Mouse (Mus musculus) heart, adult 8-10 months (tissue): ENCODE measurements around the gene AC131692.1. TPM values are rescaled to one million over a fixed set of nuclear protein-coding genes. Genes with fewer than 3 reads are reported as not detected.

Experiments
- microRNA-seq: library from miRNA; unstranded; fragments of <30 nt; microRNA quantifications from one replicate; pipeline ENCODE4 v1.2.0, GENCODE M21; 2022
- total RNA-seq, 4 experiments: library from RNA; stranded (reverse); gene quantifications; 2 replicates each; pipeline ENCODE4 v1.2.4; 2022

AC131692.1 gene
- total RNA-seq, 4 experiments from 2014 or later = not detected

Small RNAs within 50 kb of the gene (microRNA-seq; reads per million reads assigned to microRNA genes)
- gene Mir6988 = not detected

Other genes with a start within 250 kb of the AC131692.1 start
- gene Frmd8, start 219.1 kb upstream of the AC131692.1 start, total RNA-seq = 1 to 10 TPM; 7.1 to 8.1 (median 7.5) TPM
- gene Slc25a45, start 216.6 kb upstream of the AC131692.1 start, total RNA-seq = 1 to 10 TPM; 2.4 to 3.8 (median 2.8) TPM
- gene Tigd3, start 200.3 kb upstream of the AC131692.1 start, total RNA-seq = under 1 TPM; 0.23 to 0.50 (median 0.34) TPM
- 10 to 100 TPM; 71.9 to 95.2 (median 81.1) TPM for gene Dpf2, start 181.4 kb upstream of the AC131692.1 start, total RNA-seq
- 1 to 10 TPM; 6.0 to 9.7 (median 8.9) TPM for gene Cdc42ep2, start 169.6 kb upstream of the AC131692.1 start, total RNA-seq
- gene Pola2, start 130.2 kb upstream of the AC131692.1 start, total RNA-seq = 10 to 100 TPM in 2 of 4 experiments, 1 to 10 TPM in 2; 7.8 to 13.5 (median 9.3) TPM
- gene Slc22a20, start 108.3 kb upstream of the AC131692.1 start, total RNA-seq = not detected
- 10 to 100 TPM; 28.2 to 43.0 (median 35.8) TPM for gene Capn1, start 78.5 kb upstream of the AC131692.1 start, total RNA-seq
- 10 to 100 TPM; 18.9 to 21.7 (median 21.4) TPM for gene Syvn1, start 47.8 kb upstream of the AC131692.1 start, total RNA-seq
- gene Mrpl49, start 36.6 kb upstream of the AC131692.1 start, total RNA-seq = 10 to 100 TPM; 33.7 to 44.8 (median 40.9) TPM
- gene Fau, start 36.6 kb upstream of the AC131692.1 start, total RNA-seq = 100 to 1,000 TPM; 526 to 624 (median 583) TPM
- 10 to 100 TPM; 11.8 to 14.1 (median 13.0) TPM for gene Znhit2, start 33.2 kb upstream of the AC131692.1 start, total RNA-seq
- gene Tm7sf2, start 26.0 kb upstream of the AC131692.1 start, total RNA-seq = 1 to 10 TPM; 3.1 to 3.9 (median 3.2) TPM
- gene Vps51, start 17.2 kb upstream of the AC131692.1 start, total RNA-seq = 10 to 100 TPM; 18.3 to 23.7 (median 21.1) TPM
- not detected for gene Tmem262, start 14.4 kb upstream of the AC131692.1 start, total RNA-seq
- not detected for gene Gm28374, start 12.2 kb upstream of the AC131692.1 start, total RNA-seq
- 10 to 100 TPM; 15.4 to 20.8 (median 17.4) TPM for gene Zfpl1, start 9.5 kb upstream of the AC131692.1 start, total RNA-seq
- under 1 TPM in 1 of 4 experiments, not detected in 3; 0.16 TPM for gene Cdca5, start 9.4 kb upstream of the AC131692.1 start, total RNA-seq
- gene Naaladl1, start 11.4 kb downstream of the AC131692.1 start, total RNA-seq = not detected
- 10 to 100 TPM in 1 of 4 experiments, 1 to 10 TPM in 3; 8.0 to 10.4 (median 9.0) TPM for gene Sac3d1, start 24.2 kb downstream of the AC131692.1 start, total RNA-seq
- gene Snx15, start 33.9 kb downstream of the AC131692.1 start, total RNA-seq = 10 to 100 TPM; 14.8 to 18.0 (median 15.6) TPM
- 1 to 10 TPM in 1 of 4 experiments, under 1 TPM in 3; 0.31 to 1.4 (median 0.43) TPM for gene Batf2, start 46.6 kb downstream of the AC131692.1 start, total RNA-seq
- 10 to 100 TPM; 77.6 to 82.7 (median 79.4) TPM for gene Arl2, start 47.1 kb downstream of the AC131692.1 start, total RNA-seq
- not detected for gene Majin, start 90.0 kb downstream of the AC131692.1 start, total RNA-seq
- gene Gpha2, start 132.0 kb downstream of the AC131692.1 start, total RNA-seq = not detected
- 10 to 100 TPM; 32.9 to 35.9 (median 34.4) TPM for gene Ppp2r5b, start 141.5 kb downstream of the AC131692.1 start, total RNA-seq
- 10 to 100 TPM; 22.3 to 28.0 (median 25.8) TPM for gene Atg2a, start 147.2 kb downstream of the AC131692.1 start, total RNA-seq
- gene Ehd1, start 182.3 kb downstream of the AC131692.1 start, total RNA-seq = 10 to 100 TPM; 88.7 to 99.1 (median 92.3) TPM
- 10 to 100 TPM; 14.7 to 17.1 (median 15.4) TPM for gene Cdc42bpg, start 212.0 kb downstream of the AC131692.1 start, total RNA-seq
- 10 to 100 TPM in 3 of 4 experiments, 1 to 10 TPM in 1; 10.0 to 16.0 (median 12.3) TPM for gene Men1, start 240.6 kb downstream of the AC131692.1 start, total RNA-seq
- gene Map4k2, start 246.7 kb downstream of the AC131692.1 start, total RNA-seq = 10 to 100 TPM; 33.4 to 44.4 (median 34.7) TPM